Mouse (Mus musculus) 416B (cell line): ENCODE data around the gene Afap1l2.

Experiments used
- DNase-seq: peaks from one replicate; pipeline ENCODE4 v3.0.0; 2011; ENCODE audit warnings: low read depth

Afap1l2 gene

DNA sequence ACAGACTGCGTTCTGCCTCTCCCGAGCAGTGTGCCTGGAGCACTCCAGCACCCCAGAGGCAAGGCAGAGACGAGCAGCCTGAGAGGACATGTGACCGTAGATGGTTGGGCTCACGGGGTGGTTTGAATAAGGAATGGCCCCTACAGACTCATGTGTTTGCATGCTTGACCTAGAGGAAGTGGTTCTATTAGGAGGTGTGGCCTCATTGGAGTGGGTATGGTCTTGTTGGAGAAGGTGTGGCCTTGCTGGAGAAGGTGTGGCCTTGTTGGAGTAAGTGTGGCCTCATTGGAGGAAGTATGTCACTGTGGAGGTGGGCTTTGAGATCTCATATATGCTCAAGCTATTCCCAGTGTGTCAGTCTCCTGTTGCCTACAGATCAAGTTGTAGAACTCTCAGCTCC lies 70.1 kb downstream of the Afap1l2 start:
- DNase-seq = no peak

DNA sequence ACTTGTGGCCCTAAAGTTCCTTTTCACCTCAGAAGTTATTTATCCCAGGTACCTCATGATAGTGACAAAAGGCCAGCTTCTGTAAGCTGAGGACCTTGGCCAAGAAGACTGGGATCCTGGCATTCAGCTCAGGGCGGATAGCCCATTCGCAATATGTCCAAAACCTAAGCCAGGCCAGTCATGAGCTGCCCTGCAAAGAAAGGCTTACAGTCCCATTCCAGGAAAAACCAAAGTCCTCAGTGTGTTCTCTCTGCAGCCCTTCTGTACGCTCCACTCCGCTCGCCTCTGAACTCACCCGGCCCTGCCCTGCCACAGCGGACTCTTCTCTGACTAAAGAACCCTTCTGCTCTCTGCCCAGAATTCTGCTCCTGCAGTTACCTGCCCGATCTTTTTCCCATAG lies 71.8 kb downstream of the Afap1l2 start:
- DNase-seq = no peak

GRCm38 (mm10) chr19:56935777-56936176 lies 72.3 kb downstream of the Afap1l2 start:
- DNase-seq = no peak

DNA sequence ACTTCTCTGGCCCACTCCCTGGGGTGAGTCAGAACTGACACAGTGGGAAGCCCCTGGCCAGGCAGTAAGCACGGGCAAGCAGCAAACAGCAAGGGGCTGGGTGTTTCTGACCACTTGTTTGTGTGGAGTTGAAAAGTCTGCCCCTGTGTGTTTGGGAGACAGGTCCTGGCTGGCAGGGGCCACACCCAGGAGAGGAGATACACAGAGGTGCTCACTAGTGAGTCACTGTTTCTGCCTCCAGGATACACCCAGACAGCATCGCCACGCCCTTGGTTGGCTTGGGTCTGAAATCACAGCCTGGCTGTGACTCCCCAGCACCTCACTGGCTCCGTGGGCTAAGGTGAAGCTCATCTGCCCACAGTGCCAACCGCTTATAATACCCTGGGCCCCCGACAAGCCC lies 72.9 kb downstream of the Afap1l2 start:
- no peak for DNase-seq

DNA sequence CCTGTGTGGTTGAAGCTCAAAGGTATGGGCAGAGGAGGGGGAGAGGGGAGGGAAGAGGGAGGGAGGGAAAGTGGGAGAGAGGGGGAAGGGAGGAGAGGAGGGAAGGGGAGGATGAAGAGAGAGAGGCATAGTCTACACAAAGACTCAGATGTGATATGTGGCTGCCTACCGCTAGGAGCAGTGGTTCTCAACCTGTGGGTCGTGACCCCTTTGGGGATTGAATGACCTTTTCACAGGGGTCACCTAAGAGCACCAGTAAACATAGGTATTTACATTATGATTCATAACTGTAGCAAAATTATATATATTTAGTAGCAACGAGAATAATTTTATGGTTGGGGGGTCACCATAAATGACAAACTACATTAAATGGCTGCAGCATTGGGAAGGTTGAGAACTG lies 74.2 kb downstream of the Afap1l2 start:
- no peak for DNase-seq

DNA sequence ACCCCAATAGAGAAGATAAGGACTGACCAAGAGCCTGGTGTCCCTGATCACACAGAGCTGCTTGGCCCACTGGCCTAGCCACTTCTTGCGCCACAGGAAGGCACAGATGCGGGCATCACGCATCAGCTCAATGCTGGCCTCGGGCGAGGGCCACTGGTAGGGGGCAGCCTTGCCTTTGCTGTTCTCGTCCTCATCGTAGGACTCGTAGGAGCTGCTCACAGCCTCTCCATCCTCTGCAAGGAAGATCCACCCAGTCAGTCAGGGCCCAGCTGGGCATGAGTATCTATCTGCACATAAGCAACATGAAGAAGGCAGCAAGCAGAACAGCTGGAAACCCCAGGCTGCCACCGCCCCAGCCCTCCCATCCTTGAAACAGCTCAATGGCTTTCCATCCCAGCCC lies 78.0 kb downstream of the Afap1l2 start:
- DNase-seq = no peak

- DNase-seq = no peak
Observed at GRCm38 (mm10) chr19:56929392-56929791, 78.6 kb downstream of the Afap1l2 start.

- DNase-seq = no peak
Observed at GRCm38 (mm10) chr19:56921744-56922143, 86.3 kb downstream of the Afap1l2 start.

DNA sequence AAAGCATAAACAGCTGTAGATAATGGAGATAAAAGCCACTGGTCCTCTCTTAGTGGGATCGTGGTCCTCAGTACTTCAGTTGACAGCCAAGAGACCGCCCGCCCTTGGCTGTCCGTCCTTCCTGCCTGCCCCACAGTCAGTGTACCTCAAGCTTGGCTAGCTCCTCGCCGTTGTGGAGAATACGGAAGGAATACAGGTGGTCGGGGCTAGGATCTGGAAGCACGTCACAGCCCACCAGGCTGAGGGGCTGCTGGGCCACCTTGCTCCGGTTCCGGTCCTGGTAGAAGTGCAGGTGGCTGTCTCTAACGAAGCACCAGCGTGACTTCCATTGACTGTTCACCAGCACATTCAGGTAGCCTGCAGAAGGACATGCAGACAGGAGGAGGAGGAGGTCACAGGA lies 87.8 kb downstream of the Afap1l2 start:
- DNase-seq = no peak

DNA sequence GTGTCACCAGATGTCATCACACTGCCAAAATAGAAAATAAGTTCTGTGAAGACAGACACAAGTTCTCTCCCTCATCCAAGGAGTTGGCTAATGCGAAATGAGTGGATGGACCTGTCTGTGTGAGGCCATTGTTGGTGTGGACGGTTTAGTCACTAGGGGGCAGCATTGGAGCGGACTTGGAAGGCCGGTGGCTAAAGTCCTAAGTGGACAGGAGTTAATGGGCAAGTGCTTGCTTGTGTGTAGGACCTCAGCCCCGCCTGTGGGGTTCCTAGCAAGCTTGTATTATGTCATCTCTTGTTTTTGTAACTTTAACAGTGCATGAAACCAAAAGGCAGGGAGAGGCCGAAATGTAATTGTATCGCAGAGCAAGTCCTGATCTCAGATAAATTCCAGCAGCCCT lies 88.4 kb downstream of the Afap1l2 start:
- DNase-seq = peak; percentile 79

DNA sequence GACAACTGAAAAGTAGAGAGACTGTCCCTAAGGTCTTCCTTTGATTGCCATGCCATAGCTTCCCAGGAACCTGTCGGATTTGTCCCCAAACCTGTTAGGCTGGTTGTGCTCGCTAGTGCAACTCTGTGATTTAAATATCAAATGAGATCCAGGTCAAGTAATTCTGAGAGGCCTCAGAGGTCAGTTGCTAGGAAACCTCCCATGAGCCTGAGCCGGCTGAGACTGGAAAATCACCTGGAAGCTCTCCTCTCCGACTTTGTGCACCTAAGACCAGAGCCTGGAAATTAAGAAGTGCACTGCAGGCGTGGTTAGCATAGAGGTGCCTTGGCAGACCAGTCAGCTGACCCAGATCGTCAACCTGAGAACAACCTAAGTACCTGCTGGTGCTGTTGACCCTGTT lies 92.9 kb downstream of the Afap1l2 start:
- DNase-seq = no peak

- no peak for DNase-seq
Observed at GRCm38 (mm10) chr19:56914658-56915057, 93.4 kb downstream of the Afap1l2 start.

DNA sequence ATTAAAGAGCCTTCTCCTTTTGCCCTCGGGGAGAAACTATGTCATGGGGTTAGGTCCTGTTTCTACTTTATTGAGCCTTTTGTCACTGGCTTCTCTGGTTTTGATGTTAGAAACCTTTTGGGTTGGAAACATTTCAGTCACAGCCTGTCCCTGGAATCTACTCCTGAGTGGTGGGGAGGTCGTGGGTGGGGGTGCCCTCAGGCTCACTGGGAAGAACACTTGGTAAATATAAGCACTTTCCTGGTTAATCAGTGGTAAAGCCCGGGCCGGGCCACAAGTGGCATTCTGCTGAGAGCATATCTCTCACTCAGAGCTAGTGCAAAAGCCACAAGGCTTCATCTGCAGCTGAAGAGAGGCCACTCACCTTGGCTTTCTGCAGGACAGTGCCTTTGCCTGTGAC lies 94.3 kb downstream of the Afap1l2 start:
- DNase-seq = no peak

- DNase-seq = no peak
Observed at GRCm38 (mm10) chr19:56910561-56910960, 97.5 kb downstream of the Afap1l2 start.

DNA sequence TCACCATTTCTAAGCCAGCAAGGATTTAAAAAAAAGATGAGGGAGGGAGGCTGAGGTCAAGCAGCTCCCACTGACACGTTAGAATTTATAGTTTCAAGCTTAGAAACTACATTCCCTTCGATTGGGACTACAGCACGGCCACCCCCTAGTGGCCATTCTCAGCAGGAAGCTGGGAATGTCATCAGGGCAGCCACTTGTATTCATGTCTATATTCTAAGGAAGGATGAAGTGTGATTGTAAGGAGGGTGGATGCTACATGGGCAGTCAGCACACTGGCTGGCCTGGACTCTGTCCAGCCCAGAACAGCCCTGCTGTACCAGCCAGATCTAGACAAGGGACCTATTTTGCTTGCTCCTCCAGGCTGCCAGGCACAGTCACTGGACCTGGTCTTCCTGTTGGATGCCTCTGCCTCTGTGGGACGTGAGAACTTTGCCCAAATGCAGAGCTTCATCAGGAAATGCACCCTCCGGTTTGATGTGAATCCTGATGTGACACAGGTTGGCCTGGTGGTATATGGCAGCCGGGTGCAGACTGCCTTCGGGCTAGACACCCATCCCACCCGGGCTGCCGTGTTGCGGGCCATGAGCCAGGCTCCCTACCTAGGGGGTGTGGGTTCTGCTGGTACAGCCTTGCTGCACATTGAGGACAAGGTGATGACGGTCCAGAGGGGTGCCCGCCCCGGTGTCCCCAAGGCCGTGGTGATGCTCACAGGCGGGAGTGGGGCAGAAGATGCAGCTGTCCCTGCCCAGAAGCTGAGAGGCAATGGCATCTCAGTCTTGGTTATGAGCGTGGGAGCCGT lies 99.4 kb downstream of the Afap1l2 start:
- peak; percentile 51 for DNase-seq

GRCm38 (mm10) chr19:56907850-56908249 lies 100.2 kb downstream of the Afap1l2 start:
- no peak for DNase-seq

DNA sequence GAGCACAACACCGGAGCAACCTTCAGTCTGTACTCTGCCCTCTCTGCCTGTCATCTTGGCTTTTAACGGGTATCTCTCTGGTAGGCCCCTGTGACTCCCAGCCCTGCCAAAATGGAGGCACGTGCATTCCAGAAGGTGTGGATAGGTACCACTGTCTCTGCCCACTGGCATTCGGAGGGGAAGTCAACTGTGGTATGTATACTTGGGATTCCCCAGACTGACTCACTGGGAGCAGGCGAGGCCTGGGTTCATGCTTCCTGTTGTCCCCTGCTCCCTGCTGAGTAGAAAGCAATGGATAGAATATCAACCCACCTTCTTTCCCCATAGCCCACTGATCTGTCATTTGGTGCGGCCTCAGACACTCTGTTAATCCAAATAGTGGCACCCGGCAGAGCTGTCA lies 102.6 kb downstream of the Afap1l2 start:
- DNase-seq = no peak

GRCm38 (mm10) chr19:56904095-56904494 lies 103.9 kb downstream of the Afap1l2 start:
- no peak for DNase-seq

- no peak for DNase-seq
Observed at GRCm38 (mm10) chr19:56897654-56898053, 110.4 kb downstream of the Afap1l2 start.

DNA sequence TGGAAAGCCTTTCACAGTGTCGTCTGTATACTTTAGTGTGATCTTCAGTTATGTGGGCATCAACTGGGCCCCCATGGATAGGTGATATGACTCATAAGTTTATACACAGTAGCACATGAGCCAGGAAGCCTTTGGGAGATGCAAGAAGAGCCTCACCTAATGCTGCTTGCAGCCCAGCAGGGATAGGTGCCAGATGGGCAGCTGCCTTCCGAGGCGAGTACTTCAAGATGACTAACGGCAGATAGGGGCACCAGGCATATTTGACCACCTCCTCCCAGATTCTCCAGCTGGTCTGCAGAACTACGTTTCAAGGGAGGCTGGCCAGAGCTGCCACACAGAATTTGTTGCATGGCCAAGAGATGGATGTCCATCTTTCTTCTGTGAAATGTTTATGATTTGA lies 114.7 kb downstream of the Afap1l2 start:
- DNase-seq = no peak

DNA sequence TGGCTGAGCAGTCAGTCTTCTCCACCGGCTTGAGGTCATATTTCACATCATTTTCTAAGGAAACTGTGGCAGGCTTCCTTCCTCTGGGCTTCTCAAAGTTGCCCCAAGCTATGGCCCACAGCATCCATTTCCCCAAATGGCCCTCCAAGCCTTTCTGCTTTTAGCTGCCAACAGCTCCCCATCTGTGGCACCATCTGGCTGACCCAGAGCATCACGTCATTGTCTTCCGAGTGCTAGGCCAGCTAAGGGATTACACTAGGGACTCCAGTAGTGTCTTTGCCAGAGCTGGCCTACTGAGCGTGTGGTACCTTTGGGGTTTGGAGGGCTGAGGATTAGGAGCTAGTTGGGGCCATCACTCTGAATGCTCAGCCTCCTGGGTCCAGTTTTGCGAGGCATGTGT lies 115.4 kb downstream of the Afap1l2 start:
- no peak for DNase-seq

DNA sequence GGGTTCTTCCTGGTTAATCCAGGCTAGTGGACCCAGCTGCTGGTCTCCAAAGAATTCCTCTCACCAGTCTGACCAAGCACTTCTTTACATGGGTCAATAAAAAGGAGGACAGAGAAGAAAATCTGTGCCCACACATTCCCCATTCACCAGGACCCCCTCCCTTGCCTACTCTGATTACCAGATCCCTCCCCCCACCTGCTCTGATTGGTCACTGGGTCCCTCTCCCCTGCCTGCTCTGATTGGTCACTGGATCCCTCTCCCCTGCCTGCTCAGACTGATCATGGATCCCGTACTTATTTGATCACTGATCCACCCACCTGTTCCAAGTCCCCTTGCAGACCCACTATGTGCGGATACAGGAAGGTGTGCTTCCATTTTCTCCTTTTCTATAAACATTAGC lies 116.6 kb downstream of the Afap1l2 start:
- DNase-seq = no peak

DNA sequence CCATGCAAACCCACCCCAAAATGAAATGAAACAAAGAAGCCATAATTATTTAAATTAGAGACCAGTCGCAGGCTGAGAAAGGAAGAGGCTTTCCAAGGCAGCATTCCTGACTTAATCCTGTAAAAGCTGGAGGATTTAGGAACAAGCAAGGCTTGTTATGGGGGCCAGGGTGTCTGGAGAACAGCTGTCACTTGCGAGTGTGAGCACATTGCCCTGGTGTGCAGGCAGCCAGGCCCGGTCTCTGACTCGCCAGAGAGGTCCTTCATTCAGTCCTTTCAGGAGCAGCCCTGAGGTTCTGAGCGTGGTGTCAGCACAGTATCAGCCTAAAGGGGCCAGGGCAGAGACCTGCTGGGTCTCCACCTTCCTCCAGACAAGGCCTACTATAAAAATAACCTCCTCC lies 119.4 kb downstream of the Afap1l2 start:
- no peak for DNase-seq

GRCm38 (mm10) chr19:56887879-56888278 lies 120.1 kb downstream of the Afap1l2 start:
- DNase-seq = no peak
